Mouse (Mus musculus) brain, embryonic 14.5 days (tissue): ENCODE data around the gene Gstm2.
"Not testable (repeated sequence)": the region's sequence is repeated elsewhere in the genome, so short reads cannot be mapped to it uniquely, and the experiment has no call there.

ENCODE experiments used
- CTCF ChIP-seq: fragments of 200-500 bp; IDR thresholded peaks from 2 replicates; pipeline ENCODE4 v1.5.1; 2012; ENCODE audit warnings: inconsistent platforms, mild to moderate bottlenecking, moderate library complexity, borderline replicate concordance; ENCODE audit not compliant: insufficient read depth, insufficient read length; ENCODE audit errors: extremely low read depth
- POLR2A ChIP-seq: fragments of 200-500 bp; IDR thresholded peaks from 2 replicates; pipeline ENCODE4 v1.6.1; 2012; ENCODE audit warnings: mild to moderate bottlenecking, inconsistent platforms, borderline replicate concordance; ENCODE audit not compliant: poor library complexity, insufficient read depth, insufficient read length, severe bottlenecking; ENCODE audit errors: extremely low read depth

GRCm38 (mm10) chr3:107971101-107971500, 15.2 kb downstream of the Gstm2 start:
- not testable (repeated sequence) for TF ChIP-seq POLR2A, CTCF
